ENCODE assay signal across 10 mouse cellular contexts in the genomic region with DNA sequence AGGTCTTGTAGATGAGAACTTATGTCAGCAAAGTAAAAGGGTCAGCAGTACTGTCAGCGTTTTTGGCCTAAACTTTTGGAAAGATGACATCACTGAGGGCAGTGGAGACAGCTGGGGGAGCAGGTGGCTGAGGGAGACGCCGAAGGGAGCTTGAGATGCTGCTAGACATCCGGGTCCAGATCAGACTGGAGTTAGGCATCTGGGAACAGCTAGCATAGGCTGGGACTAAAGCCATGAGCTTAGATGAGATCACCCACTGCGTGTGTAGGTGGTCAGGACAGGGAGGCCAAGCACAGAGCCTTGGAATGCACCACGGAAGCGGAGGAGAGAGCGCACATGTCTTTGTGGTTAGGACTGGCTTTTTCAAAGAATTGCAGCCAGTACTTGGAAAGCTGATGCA. TPM values are rescaled to one million over a fixed set of nuclear protein-coding genes. Genes with fewer than 3 reads are reported as not detected.
DNase-seq lines count a peak whose midpoint lies in the region; ATAC-seq lines count a peak whose summit lies in the region.
"Had no signal": no experiment of that assay in that cellular context is flagged by ENCODE, and none has a peak within 500 bp of the region (broad histone marks: within the 10 kb centered on the region; RNA-seq: fewer than 3 reads in every experiment).

No protein-coding gene starts in this region.

- H3K27ac ChIP-seq in heart, embryonic 12.5 days (ENCODE audit: poor library complexity, severe bottlenecking) = no peak overlapping the region
- H3K27ac ChIP-seq: hindbrain, embryonic 15.5 days had no signal

- no peaks in the 10 kb centered on the region for H3K4me1 ChIP-seq in heart, embryonic 12.5 days (replicated peaks)
- H3K4me1 ChIP-seq: hindbrain, embryonic 15.5 days had no signal

- WGBS in heart, embryonic 12.5 days = 74% methylated on average over 8 of the region's 8 CpGs

- no peak overlapping the region for H3K4me3 ChIP-seq in heart, embryonic 12.5 days
- H3K4me3 ChIP-seq: hindbrain, embryonic 15.5 days had no signal

- H3K36me3 ChIP-seq in heart, embryonic 12.5 days = no peaks in the 10 kb centered on the region
- H3K36me3 ChIP-seq: hindbrain, embryonic 15.5 days had no signal

- DNase-seq in heart, adult 11 months = peak; percentile 97
- DNase-seq in urinary bladder, postnatal 25 days (ENCODE audit: low spot score) = peak; percentile 15
- DNase-seq in urinary bladder, postnatal 10 days (ENCODE audit: low spot score) = no peak
- DNase-seq in left cerebral cortex, adult 8-10 months (ENCODE audit: low spot score in 2 of 2) = peak; percentile 24 to 84
- no peak for DNase-seq in embryo, embryonic 11 days
- DNase-seq in neural tube, embryonic 10.5 days (ENCODE audit: extremely low spot score, low spot score) = no peak
- no peak for DNase-seq in lung, postnatal 14 days
- DNase-seq: liver, postnatal 0 days had no signal

- no peaks in the 10 kb centered on the region for H3K27me3 ChIP-seq in heart, embryonic 12.5 days (replicated peaks)
- H3K27me3 ChIP-seq: hindbrain, embryonic 15.5 days had no signal

- no peaks in the 10 kb centered on the region for H3K9me3 ChIP-seq in heart, embryonic 12.5 days (replicated peaks)
- H3K9me3 ChIP-seq: hindbrain, embryonic 15.5 days had no signal

- no peak for ATAC-seq in heart, embryonic 12.5 days (ENCODE audit: insufficient number of reproducible peaks, low FRiP score)
- ATAC-seq: liver, postnatal 0 days had no signal

- no peak overlapping the region for H3K4me2 ChIP-seq in heart, embryonic 12.5 days
- H3K4me2 ChIP-seq: hindbrain, embryonic 15.5 days had no signal

- H3K9ac ChIP-seq in heart, embryonic 12.5 days = no peak overlapping the region
- H3K9ac ChIP-seq: hindbrain, embryonic 15.5 days; liver, postnatal 0 days had no signal

RNA-seq across cellular contexts. Expression of gene Dync2li1, which starts 41.2 kb away (rescaled TPM):
- 9.6 and 10.1 TPM in 2 replicates for polyA plus RNA-seq in heart, embryonic 12.5 days (2016; fragmentation: Nextera tagmentation; extraction: Ambion mirVana)
- total RNA-seq in left cerebral cortex, adult 8-10 months (2022) = 10 to 100 TPM; 21.3 to 24.5 (median 22.5) TPM

Comparison
In these comparisons a context has a peak if more than half of its experiments do, and no peak if none do; other contexts are left out.
1. DNase-seq: peak in heart, adult 11 months (single experiment), urinary bladder, postnatal 25 days (single experiment) and left cerebral cortex, adult 8-10 months (2 of 2); none in urinary bladder, postnatal 10 days (single experiment), embryo, embryonic 11 days (single experiment), neural tube, embryonic 10.5 days (single experiment) and lung, postnatal 14 days (single experiment).